Mouse (Mus musculus) kidney, adult 8-10 months (tissue): Measurements from ENCODE around the gene Heyl.

Experiments used
- DNase-seq, 2 experiments: peaks; one replicate each; pipeline ENCODE4 v3.0.0; 2022

Heyl gene

DNA sequence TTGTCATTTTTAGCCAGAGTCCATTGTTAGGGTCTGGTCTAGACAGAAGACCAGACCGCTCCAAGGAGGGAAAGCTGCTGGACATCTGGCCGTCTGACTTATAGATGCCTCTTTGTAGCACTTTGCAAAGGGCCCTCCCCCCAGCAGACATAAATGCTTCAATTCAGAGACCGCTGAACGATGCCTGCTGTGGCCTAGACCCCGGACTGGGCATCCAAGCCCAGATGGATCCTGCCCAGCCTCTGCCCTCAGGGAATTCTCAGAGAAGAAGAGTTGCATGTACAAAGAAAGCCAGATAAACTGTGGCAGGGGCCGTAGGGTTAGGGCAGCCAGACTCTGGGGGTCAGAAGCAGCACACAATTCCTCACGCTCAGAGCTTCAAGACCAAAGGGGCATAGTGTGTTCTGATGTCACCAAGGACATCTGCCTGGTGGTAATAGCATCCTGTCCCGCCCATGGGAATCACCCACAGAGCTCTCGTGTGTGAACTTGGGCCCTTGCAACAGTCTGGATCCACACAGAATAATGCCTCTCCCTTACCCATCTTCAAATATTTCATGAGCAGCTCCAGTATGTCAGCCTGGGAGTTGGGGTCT, 2.6 kb downstream of the Heyl start:
- DNase-seq: no peak

DNA sequence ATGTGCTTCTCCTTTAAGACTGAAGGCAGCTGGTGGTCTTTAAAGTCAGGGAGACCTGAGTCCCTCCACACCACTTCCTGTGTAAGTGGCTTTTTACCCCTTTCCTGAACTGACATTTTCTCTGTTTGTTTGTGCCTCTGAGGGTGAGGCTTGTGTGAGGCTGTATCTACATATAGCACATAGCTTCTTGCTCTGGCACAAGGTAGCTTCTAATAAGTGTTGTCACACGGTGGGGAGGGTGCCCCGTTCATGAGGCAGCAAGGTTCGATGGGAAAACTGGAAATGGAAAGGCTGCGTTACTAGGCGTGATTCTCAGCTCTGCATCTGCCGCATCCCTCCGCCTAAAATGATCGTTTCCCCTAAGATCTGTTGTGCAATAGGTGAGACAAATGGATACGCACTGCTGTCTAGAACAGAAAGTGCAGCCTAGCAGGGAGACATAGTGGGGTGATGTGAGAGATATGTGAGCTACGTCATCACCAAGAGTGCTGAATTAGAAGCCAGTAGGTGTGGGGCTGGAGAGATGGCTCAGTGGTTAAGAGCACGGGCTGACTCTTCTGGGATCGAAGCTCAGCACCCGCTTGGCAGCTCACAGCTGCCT, 3.2 kb downstream of the Heyl start:
- DNase-seq: no peak

DNA sequence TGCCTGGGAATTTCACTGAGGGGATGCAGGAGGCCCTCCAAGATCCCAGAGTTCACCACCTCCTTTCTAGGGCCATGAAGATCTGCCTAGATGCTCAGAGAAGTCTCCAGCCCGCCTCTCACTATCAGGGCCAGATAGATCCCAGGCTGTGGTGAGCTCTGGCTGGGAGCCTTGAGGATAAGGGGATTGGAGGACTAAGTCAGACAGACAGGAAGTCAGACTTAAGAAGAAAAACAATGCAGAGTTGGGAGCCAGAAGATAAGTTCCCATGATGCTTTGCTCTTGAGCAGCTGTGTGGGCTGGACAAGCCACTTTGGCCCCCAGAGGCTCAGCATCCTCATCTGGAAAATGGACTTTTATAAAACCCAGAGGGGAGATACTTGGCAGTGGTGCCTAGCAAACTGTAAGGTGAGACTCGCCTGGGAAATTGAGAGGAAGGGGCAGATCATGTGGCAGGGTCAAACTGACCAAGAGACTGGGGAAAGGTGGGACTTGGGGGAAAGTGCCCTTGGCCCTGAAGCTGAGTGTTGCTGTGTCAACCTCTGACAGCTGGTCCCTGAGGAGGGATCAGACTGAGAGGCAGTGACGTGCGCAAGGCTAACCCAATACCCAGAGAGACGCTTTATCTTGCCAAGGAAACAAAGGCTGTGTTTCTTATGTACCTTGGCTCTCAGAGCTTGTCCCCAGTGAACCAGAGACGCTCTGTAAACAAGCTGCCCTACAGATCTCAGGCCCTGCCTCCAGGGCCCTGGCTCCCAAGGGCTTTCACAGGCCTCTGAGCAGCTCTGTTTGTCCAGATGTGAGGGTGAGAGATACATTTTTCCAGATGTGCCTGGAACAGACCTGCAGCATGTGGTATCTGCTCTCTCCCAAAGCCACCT, 4.3 kb downstream of the Heyl start:
- DNase-seq: no peak

DNA sequence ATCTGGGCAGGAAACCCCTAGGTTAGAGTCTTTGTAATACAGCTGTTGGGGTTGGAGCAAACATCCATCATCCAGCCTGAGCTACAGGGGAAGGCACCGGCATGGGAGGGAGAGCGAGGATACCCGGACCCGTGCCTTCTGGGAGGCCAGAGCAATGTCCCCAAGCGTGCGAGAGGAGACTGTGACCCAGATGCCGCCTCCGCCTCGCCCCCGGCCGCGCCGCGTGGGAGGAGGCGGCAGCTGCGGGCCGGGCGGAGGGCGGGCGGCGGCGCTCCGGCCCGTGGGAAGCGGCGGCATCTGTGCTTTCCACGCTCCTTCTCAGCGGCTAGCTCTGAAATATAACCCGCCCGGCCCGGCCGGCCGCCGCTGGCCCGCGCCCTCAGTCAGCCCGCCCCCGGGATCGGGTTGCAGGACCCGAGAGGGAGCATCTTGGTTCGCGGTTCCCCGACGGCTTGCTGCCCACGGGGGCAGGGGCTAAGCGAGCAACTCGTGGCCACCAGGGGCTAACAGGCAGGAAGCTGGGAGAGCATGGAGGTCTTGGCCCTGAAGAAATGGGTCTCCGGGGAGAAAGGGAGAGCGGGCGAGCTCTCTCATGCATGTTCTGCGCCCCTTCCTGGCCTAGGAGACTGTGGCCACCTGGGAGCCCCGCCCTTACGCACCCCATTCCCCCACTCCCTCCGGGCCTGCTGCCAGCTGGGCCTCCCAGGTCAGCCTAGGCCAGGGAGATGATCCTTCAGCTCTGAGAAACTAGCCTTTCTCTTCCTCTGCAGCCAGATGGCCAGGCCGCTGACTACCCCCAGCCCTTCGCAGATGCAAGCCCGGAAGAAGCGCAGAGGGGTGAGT, 6.2 kb downstream of the Heyl start:
- peak in 1 of 2 experiments; percentile 41 for DNase-seq

DNA sequence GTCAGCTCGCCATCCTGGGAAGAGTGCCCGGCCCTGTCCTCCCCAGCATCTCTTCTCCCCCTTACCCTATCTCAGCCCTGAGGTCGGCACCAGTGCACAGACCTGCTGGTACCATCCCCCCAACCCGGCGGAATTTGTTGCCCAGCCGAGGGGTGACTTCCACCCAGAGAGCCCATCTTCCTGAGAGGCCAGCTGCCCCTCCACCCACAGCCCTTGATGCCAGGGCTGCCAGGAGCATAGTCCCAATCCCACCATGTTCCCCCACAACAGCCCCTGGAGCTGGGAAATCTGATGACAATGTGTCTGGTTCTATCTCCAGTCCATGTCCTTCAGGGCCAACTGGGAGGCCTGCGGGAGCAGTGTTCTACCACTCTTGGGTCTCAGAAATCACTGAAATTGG, 12.9 kb downstream of the Heyl start:
- no peak for DNase-seq

DNA sequence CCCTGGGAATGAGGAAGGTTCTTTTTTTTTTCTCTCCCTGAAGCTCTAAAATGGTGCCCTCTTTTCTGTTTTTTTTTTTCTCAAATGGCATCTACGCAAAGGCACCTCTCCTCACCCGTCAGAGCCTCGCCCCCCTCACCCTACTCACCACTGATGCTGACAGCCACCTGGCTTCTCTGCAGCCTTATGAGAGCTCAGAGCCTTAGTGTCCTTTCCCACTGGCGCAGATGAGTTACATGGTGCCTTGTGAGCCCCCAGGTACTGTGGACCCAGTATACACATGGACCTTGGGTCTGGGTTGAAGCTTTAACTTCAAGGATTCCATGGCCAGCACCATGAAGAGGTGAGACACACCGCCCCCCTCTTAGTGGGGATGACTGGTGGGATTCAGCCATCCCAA, 13.3 kb downstream of the Heyl start:
- no peak for DNase-seq

DNA sequence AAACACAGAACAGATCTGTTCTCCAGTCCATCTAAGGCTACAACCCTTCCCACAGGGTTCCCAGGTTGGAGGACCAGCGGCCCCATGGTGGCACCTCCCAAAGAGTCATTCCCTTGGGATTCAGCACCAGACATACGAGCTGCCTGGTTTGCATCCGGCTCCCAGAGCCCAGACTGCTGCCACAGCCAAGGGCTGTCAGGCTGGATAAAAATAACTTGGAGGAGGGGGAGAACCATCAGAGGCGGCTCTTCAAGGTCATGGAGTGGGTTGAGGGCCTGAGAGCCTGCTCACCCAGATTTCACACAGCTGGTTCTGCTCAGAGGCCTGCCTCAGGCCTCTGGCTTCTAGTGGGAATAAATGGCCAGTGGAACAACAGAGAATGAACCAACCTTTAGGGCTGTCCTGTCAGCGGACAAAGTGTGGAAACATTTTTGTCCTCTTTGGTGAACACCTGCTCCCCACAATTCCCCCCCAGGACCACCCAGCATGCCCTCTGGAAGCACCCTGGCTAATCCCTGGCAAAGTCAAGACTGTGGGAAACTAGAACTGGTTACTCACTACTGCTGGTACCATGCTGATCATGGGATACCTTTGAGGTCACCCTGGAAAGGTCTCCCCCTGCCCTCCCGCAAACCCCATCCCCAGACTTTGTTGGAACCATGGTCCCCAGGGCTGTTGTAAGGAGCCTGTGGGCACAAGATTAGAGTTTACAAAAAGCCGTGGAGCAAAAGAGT, 14.0 kb downstream of the Heyl start:
- DNase-seq: peak in 1 of 2 experiments; percentile 27

DNA sequence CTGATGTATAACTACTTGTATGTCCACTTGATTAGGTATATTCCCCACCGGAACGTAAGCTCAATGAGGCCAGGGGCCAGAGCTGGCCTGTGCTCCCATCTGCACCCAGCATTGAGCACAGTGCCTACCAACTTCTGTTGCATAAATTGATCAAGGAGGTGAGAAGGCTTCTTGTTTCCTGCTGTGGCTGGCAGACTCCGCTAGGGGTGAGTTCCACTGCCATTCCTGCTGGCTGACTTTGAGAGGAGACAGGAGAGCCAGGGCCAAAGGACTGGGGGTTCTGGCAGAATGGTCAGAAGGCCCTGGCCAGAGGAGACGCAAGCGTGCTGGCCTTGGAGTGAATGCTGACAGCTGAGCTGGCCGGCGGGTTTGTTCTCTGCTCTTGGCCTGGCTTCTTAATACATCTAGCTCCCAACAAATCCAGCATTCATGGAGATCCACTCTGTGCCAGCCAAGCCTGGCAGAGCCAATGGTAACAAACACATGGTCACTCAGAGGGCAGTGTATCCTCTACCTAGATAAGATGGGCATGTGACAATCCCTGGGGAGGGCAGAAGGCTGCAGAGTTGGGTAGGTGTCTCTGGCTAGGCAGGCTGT, 15.7 kb downstream of the Heyl start:
- no peak for DNase-seq

DNA sequence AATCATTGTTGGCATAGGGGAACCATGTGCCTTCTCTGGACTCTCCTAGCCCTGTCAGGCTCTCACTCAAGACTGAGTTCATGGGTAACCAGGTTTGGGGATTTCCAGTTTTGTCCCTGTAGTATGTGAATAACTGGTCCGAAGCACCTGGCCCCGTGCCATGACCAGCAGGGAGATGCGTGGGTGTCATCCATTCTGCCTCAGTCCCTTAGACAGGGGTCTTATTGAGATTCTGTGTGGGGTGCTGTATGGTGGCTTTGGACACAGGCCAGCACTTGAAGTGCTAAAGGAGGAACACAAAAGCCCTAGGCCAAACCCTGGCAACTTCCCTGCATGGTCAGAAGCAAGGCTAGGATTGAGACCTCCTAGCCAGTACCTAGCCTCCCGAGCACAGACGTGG, 18.9 kb downstream of the Heyl start:
- DNase-seq: no peak

DNA sequence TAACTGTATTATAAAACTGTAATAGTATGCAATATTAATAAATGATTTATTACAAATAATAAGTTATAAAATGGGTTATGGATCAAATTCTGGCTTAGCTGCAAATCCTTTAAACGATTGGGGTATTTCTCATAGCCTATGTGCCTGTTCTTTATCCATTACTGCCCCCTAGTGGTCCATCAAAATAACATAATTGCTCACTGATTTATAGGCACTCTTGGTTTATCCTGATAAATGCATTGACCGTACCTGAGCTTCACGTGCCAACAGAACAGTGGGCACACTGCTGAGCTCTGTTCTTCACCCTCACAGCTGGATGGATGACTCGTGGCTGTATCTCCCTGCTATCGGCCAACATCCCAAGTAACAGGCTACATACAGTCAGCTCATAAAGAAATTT, 21.3 kb downstream of the Heyl start:
- DNase-seq: no peak

DNA sequence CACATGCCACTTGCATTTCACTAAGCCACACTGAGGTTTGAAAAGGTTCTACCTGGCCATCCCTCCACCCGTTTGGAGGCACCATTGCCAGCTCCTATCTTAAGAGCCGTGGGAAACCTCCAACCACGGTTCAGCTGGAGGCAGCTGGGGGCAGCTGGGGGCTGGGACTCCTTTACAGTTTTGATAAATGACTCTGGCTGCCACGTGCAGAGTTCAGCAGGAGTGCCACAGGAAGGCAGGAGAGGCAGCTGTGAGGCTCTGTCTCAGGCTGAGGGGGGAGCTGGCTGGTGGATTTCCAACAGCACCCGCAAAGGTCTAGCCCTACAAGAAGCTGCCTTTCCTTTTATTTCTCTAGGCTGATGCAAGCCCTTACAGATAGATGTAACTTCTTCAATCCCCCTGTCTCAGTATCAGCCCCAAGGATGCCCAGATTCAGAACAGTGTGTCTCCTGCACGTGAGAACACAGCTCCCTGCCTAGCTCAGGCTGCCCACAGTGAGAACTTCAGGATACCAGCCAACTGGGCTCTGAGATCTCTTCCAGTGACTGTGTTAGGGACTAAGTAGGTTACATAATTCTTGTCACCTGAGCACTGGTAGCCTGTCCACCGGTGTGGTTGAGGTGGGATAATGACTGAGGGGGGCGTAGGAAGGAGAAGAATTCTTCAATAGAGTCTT, 26.9 kb downstream of the Heyl start:
- DNase-seq: no peak

DNA sequence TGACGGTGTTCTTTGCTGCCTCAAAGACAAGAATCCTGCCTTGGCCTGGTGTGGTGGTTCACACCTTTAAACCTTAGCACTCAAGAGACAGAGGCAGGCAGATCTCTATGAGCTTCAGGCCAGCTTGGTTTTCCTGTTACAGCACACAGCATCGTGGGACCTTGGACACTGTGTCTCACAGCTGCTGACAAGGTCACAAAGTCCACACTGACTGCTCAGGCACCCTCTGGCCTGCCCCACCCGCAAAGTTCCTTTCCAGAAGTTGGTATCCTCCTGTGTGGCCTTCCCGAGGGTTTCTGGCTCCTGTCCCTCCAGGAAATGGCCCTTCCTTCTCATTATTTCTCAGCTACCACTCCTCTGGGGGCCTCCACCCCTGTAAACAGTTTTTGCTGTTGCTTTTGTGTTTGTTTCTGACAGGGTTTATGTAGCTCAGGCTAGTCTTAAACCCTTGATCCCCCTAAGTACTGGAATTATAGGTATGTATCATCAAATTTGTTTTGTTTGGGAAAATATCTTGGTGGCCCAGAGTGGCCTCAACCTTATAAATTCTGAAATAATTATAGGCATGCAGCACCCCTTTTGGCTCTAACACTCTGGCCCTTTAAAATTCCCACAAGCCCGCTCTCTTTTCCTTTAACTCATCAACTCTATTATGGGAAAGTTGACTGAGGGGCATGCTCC, 28.5 kb downstream of the Heyl start, which contains the start of gene Pabpc4:
Gene Pabpc4 (plus strand): TSS at position 631 of the 681 bp plus-strand sequence.
- DNase-seq: no peak

DNA sequence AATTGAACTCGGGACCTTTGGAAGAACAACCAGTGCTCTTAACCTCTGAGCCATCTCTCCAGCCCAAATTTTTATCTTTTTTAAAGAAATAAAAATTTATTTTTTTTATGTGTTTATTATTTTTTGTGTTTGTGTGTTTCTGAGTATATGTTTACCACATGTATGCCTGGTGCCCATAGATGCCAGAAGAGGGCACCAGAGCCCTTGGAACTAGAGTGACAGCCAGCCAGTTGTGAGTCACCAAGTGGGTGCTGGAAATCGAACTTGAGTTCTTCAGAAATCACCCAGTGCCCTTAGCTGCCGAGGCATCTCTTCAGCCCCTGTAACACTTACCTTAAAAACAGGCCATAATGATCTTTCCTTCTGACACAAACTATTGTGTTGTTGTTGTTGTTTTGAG, 37.7 kb downstream of the Heyl start:
- DNase-seq: no peak

DNA sequence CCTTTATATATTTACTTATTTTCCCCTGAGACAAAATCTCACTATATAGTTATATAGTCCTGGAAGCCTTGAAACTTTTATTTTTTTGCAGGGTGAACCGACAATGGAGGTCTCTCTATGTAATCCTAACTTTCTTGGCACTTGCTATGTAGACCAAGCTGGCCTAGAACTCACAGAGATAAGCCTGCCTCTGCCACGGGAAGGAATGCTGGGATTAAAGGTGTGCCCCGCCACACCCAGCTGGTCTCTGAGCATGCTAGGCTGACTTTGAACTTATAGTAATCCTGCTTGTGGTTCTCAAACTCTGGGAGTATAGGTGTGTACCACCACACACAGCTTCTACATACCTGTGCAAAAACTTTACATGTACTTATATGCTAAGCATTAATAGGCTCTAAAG, 46.8 kb downstream of the Heyl start:
- no peak for DNase-seq

DNA sequence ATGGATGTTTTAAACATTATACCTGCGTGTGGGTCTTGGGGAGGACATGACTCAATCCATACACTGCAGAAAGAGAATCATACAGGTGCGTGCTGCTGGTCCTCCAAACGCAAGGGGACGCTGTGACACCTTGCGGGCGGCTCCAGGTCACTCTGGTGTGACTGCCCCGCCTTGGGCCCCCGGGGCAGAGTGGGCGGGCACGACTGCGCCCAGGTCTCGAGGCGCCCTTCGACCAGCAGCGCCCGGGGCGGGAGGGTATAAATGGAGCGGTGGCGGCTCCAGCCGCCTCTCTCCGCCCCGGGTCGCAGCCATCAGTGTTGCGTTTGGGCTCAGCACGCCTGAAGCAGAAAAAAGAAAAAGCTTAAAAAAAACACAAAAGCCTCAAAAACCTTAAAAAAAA, 49.1 kb downstream of the Heyl start:
- DNase-seq: peak; percentile 93 to 94

DNA sequence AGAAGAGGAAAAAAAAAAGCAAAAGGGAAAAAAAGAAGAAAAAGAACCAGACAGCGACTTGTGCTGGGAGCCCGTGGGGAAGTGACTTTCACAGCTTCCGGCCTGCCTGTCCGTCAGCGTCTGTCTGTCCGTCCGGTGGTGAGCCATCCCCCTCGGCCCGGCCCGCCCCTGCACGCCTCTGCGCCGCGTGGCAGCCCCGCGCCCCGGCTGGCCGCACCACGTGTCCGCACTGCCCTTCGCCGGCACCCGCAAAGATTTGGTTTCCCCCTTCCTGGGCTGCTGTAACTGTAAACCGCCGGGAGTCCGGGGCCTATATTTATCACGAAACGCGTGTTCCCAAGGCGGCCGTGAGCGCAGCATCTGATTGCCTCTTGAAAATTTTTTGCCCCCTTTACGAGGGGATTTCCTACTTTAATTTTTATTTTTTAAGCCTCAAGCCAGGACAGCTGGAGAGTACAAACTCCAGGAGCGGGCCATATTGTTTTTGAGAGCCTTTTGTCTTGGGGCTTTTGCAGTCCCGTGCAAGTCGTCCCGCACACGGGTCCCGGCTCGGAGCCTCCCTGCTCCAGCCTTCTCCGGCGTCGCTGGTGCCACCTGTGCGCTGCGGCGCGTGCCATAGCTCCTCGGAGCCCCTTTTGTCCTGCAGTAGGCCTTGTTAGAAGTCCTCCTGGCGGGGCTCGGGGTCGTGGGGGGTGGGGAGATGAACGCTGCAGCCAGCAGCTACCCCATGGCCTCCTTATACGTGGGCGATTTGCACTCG, 49.7 kb downstream of the Heyl start:
- peak in 1 of 2 experiments; percentile 43 for DNase-seq

DNA sequence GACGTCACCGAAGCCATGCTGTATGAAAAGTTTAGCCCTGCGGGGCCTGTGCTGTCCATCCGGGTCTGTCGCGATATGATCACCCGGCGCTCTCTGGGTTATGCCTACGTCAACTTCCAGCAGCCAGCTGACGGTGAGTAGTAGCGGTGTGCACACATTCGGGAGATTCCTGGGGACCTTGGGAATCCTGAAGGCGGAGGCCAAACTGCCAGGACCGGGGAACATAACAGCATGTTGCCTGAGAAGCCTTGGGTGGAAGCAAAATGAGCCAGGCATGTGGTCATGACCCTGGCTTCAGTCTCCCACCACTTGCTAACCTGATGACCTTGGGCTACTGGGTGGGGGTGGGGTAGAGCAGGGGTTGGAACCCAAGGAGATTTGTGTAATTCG, 50.3 kb downstream of the Heyl start:
- DNase-seq: peak in 1 of 2 experiments; percentile 30

DNA sequence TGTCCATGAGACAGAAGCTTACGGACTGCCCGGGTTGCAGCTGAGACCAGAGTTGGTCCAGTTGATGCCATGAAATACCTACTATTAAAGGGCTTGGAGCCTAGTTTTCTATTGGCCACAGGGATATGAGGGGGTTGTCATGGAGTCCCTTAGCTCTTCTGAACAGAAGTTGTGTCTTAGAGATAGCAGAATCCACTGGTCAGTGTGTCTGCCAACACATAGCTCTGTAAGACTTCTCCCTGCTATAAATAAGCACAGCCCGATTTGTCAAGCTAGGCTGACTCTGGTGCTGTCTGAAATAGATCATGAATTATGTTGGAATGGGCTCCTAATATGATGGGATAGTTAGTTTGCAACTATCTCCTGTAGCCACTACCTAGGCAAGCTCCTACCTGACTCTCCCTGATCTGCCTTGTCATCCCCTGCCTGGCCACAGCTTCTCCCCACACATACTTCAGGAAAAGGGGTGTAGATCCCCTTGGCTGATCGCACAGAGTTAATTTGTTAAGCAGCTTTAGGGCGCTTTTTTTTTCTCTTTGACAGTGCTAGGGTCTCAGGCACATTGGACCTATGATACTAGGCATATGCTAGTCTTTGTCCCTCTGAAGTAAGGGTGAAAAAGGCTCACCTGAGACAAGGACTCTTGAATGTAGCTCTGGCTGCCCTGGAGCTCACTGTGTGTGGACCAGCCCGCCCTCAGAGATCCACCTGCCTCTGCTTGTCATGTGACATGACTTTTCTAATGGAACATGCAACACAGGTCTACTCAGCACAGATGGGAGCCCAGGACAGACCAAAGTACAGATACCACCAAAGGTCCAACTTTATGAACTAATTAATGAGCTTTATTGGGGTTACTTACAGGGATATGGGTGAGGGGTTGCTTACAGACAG, 51.6 kb downstream of the Heyl start:
- peak; percentile 26 to 33 for DNase-seq

DNA sequence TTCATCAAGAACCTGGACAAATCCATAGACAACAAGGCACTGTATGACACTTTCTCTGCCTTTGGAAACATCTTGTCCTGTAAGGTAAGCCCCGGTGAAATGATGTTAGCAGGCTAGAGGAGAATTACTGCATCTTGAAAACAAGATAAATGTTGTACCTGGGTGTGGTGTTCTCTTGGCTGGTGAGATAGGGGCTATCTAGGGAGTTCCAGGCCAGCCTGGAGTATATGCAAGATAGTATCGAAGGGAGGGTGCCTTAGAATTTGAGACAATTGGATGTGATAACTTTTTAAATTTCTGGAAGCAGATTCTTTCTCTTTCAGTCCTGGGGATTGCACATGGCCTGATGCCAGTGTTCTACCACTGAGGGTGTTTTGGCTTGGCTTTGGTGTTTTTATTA, 53.4 kb downstream of the Heyl start:
- no peak for DNase-seq
